Mouse (Mus musculus): ENCODE data around the gene Slc26a6.
A peak's percentile ranks its signal among the peaks of the same experiment; 100 is the strongest.

- peak; percentile 56 for TF ChIP-seq CTCF (IDR thresholded peaks at IDR 0.05; ENCODE audit: extremely low read depth, insufficient read depth, low read length)
- peak; percentile 61; the same call in 1 of the 2 replicates for TF ChIP-seq POLR2A (IDR thresholded peaks at IDR 0.05; ENCODE audit: extremely low read depth, insufficient read depth, low read length)
These were observed 44.9 kb upstream of the Slc26a6 start, which contains the start of gene Nckipsd for GRCm38 (mm10) chr9:108808163-108808665.

Data from cortical plate, adult 2 months (tissue).